10 mouse cellular contexts compared by ENCODE assay signal in the genomic region with DNA sequence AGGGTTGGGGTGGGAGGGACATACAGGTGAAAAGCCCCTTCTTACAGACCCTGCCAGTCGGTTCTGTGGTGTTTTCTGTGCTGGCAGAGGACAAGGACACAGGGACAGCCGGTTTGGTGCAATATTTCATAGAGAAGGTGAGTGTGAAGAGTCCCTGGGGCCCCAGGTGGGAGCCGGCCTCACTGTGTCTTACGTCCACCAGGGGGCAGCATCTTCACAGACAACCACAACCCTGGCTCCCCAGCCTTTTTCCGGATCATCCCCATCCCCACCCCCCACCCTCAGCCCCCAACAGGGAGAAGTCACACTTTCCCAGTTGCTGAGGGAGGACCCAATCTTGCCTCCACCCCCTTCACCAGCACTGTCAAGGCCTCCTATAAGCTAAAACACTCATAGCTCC. TPM values are rescaled to one million over a fixed set of nuclear protein-coding genes. Genes with fewer than 3 reads are reported as not detected.
A peak's percentile ranks its signal among the peaks of the same experiment; 100 is the strongest.
DNase-seq lines count a peak whose midpoint lies in the region; ATAC-seq lines count a peak whose summit lies in the region.
"Had no signal": no experiment of that assay in that cellular context is flagged by ENCODE, and none has a peak within 500 bp of the region (broad histone marks: within the 10 kb centered on the region; RNA-seq: fewer than 3 reads in every experiment).

No protein-coding gene starts in this region.

- DNase-seq in heart, adult 18-20 months = peak; percentile 17 to 55
- DNase-seq in heart, embryonic 10.5 days (ENCODE audit: low spot score) = no peak
- DNase-seq in CD4-positive helper T cell, adult 2 months (ENCODE audit: low read depth, low spot score) = peak; percentile 50
- peak; percentile 15 for DNase-seq in c-Kit-negative CD71-positive TER-119-positive erythroid progenitor cells, embryonic 14.5 days (ENCODE audit: low read depth, low spot score)
- DNase-seq in splenic B cell, adult 2 months (ENCODE audit: low read depth, low spot score) = peak; percentile 79

- H3K27me3 ChIP-seq in heart, embryonic 10.5 days (ENCODE audit: insufficient read depth, poor library complexity, severe bottlenecking) = peaks cover 30% of the 10 kb centered on the region
- H3K27me3 ChIP-seq in kidney, embryonic 15.5 days = 0 out of 2 replicates have a peak, but pooled peaks cover 8% of the 10 kb centered on the region
- H3K27me3 ChIP-seq in midbrain, embryonic 13.5 days = peaks cover 12% of the 10 kb centered on the region
- no peaks in the 10 kb centered on the region for H3K27me3 ChIP-seq in splenic B cell, adult 2 months (ENCODE audit: control insufficient read depth, insufficient read depth, low read length, poor library complexity, severe bottlenecking)
- H3K27me3 ChIP-seq: lung, embryonic 15.5 days had no signal

- ATAC-seq in erythroid progenitor cell, adult 5-6 weeks (replicated peaks; ENCODE audit: low FRiP score, poor library complexity, severe bottlenecking) = peak; percentile 66; the same call in 1 of the 2 replicates
- ATAC-seq in kidney, embryonic 15.5 days (replicated peaks; ENCODE audit: low FRiP score) = 0 out of 2 replicates have a peak, but pooled peaks have one; percentile 36
- peak; percentile 65; the same call in 1 of the 2 replicates for ATAC-seq in midbrain, embryonic 13.5 days

- H3K36me3 ChIP-seq in heart, embryonic 10.5 days = no peaks in the 10 kb centered on the region
- H3K36me3 ChIP-seq in kidney, embryonic 15.5 days = no peaks in the 10 kb centered on the region
- no peaks in the 10 kb centered on the region for H3K36me3 ChIP-seq in midbrain, embryonic 13.5 days
- no peaks in the 10 kb centered on the region for H3K36me3 ChIP-seq in splenic B cell, adult 2 months (ENCODE audit: control insufficient read depth, insufficient read depth, low read length, poor library complexity, severe bottlenecking)
- H3K36me3 ChIP-seq: embryonic facial prominence, embryonic 12.5 days; lung, embryonic 15.5 days had no signal

- H3K4me2 ChIP-seq in kidney, embryonic 15.5 days = no peak overlapping the region
- no peak overlapping the region for H3K4me2 ChIP-seq in midbrain, embryonic 13.5 days (replicated peaks)
- H3K4me2 ChIP-seq: embryonic facial prominence, embryonic 12.5 days; lung, embryonic 15.5 days had no signal

- H3K4me3 ChIP-seq in heart, embryonic 10.5 days = no peak overlapping the region
- H3K4me3 ChIP-seq in kidney, embryonic 15.5 days (replicated peaks) = no peak overlapping the region
- no peak overlapping the region for H3K4me3 ChIP-seq in midbrain, embryonic 13.5 days (replicated peaks)
- H3K4me3 ChIP-seq: embryonic facial prominence, embryonic 12.5 days; lung, embryonic 15.5 days had no signal

- H3K9ac ChIP-seq in kidney, embryonic 15.5 days = no peak overlapping the region
- no peak overlapping the region for H3K9ac ChIP-seq in midbrain, embryonic 13.5 days (replicated peaks)
- H3K9ac ChIP-seq: embryonic facial prominence, embryonic 12.5 days; lung, embryonic 15.5 days had no signal

- H3K27ac ChIP-seq in heart, embryonic 10.5 days = no peak overlapping the region
- H3K27ac ChIP-seq in kidney, embryonic 15.5 days = no peak overlapping the region
- H3K27ac ChIP-seq in midbrain, embryonic 13.5 days = no peak overlapping the region
- H3K27ac ChIP-seq: embryonic facial prominence, embryonic 12.5 days; lung, embryonic 15.5 days had no signal

- no peaks in the 10 kb centered on the region for H3K9me3 ChIP-seq in heart, embryonic 10.5 days
- H3K9me3 ChIP-seq in kidney, embryonic 15.5 days (replicated peaks) = no peaks in the 10 kb centered on the region
- no peaks in the 10 kb centered on the region for H3K9me3 ChIP-seq in midbrain, embryonic 13.5 days
- H3K9me3 ChIP-seq: embryonic facial prominence, embryonic 12.5 days; lung, embryonic 15.5 days had no signal

- WGBS in heart, embryonic 10.5 days = 4% methylated on average over 5 of the region's 5 CpGs
- WGBS in kidney, embryonic 15.5 days = 2% methylated on average over 5 of the region's 5 CpGs
- WGBS in midbrain, embryonic 13.5 days = 4% methylated on average over 5 of the region's 5 CpGs

- no peaks in the 10 kb centered on the region for H3K4me1 ChIP-seq in heart, embryonic 10.5 days
- no peaks in the 10 kb centered on the region for H3K4me1 ChIP-seq in kidney, embryonic 15.5 days
- H3K4me1 ChIP-seq in midbrain, embryonic 13.5 days (replicated peaks) = no peaks in the 10 kb centered on the region
- H3K4me1 ChIP-seq: embryonic facial prominence, embryonic 12.5 days; lung, embryonic 15.5 days had no signal

RNA-seq across cellular contexts. Expression of a gene that starts 15.7 kb away (rescaled TPM):
- not detected for total RNA-seq in heart, adult 18-20 months (2021)
- 0.06 and 1.2 TPM in 2 replicates for polyA plus RNA-seq in heart, embryonic 10.5 days (2016; fragmentation: Nextera tagmentation; extraction: Ambion mirVana)
- not detected in 2 replicates for total RNA-seq in erythroid progenitor cell, adult 5-6 weeks (2015; ENCODE audit: low replicate concordance)
- not detected in 2 replicates for total RNA-seq in erythroid progenitor cell, adult 5-6 weeks (2017; ENCODE audit: low replicate concordance)
- 5.4 TPM in 2 replicates for polyA plus RNA-seq in kidney, embryonic 15.5 days (2015; fragmentation: Nextera tagmentation; extraction: Ambion mirVana)
- polyA plus RNA-seq in midbrain, embryonic 13.5 days (2015; fragmentation: Nextera tagmentation; extraction: Ambion mirVana) = 0.15 TPM in 2 replicates

RNA-seq across cellular contexts. Expression of a gene that starts 23.2 kb away (rescaled TPM):
- total RNA-seq in heart, adult 18-20 months (2021) = 10 to 100 TPM; 55.1 to 55.9 TPM
- 68.1 and 96.1 TPM in 2 replicates for polyA plus RNA-seq in heart, embryonic 10.5 days (2016; fragmentation: Nextera tagmentation; extraction: Ambion mirVana)
- 80.9 and 107 TPM in 2 replicates for total RNA-seq in erythroid progenitor cell, adult 5-6 weeks (2015; ENCODE audit: low replicate concordance)
- total RNA-seq in erythroid progenitor cell, adult 5-6 weeks (2017; ENCODE audit: low replicate concordance) = 17.1 and 62.3 TPM in 2 replicates
- 78.5 and 83.8 TPM in 2 replicates for polyA plus RNA-seq in kidney, embryonic 15.5 days (2015; fragmentation: Nextera tagmentation; extraction: Ambion mirVana)
- 93.7 and 109 TPM in 2 replicates for polyA plus RNA-seq in midbrain, embryonic 13.5 days (2015; fragmentation: Nextera tagmentation; extraction: Ambion mirVana)

RNA-seq across cellular contexts. Expression of a gene that starts 32.8 kb away (rescaled TPM):
- total RNA-seq in heart, adult 18-20 months (2021) = not detected
- polyA plus RNA-seq in heart, embryonic 10.5 days (2016; fragmentation: Nextera tagmentation; extraction: Ambion mirVana) = 0.03 and 0.06 TPM in 2 replicates
- total RNA-seq in erythroid progenitor cell, adult 5-6 weeks (2015; ENCODE audit: low replicate concordance) = not detected in 2 replicates
- total RNA-seq in erythroid progenitor cell, adult 5-6 weeks (2017; ENCODE audit: low replicate concordance) = not detected in 2 replicates
- polyA plus RNA-seq in kidney, embryonic 15.5 days (2015; fragmentation: Nextera tagmentation; extraction: Ambion mirVana) = 0.14 and 0.27 TPM in 2 replicates
- 5.1 and 5.8 TPM in 2 replicates for polyA plus RNA-seq in midbrain, embryonic 13.5 days (2015; fragmentation: Nextera tagmentation; extraction: Ambion mirVana)

RNA-seq across cellular contexts. Expression of a gene that starts 49.5 kb away (rescaled TPM):
- total RNA-seq in heart, adult 18-20 months (2021) = not detected
- polyA plus RNA-seq in heart, embryonic 10.5 days (2016; fragmentation: Nextera tagmentation; extraction: Ambion mirVana) = 0.13 TPM in 1 of 2 replicates, not detected in the other
- total RNA-seq in erythroid progenitor cell, adult 5-6 weeks (2015; ENCODE audit: low replicate concordance) = not detected in 2 replicates
- total RNA-seq in erythroid progenitor cell, adult 5-6 weeks (2017; ENCODE audit: low replicate concordance) = not detected in 2 replicates
- polyA plus RNA-seq in kidney, embryonic 15.5 days (2015; fragmentation: Nextera tagmentation; extraction: Ambion mirVana) = 0.15 and 0.29 TPM in 2 replicates
- polyA plus RNA-seq in midbrain, embryonic 13.5 days (2015; fragmentation: Nextera tagmentation; extraction: Ambion mirVana) = 8.9 and 10.0 TPM in 2 replicates
